Mouse (Mus musculus): Measurements from ENCODE around the gene Mbd3. TPM values are rescaled to one million over a fixed set of nuclear protein-coding genes. Genes with fewer than 3 reads are reported as not detected.
A peak's percentile ranks its signal among the peaks of the same experiment; 100 is the strongest.

Mbd3 gene
- polyA plus RNA-seq, 1 experiment, result 199 TPM

- Histone ChIP-seq H3K27me3 (ENCODE audit: control insufficient read depth, insufficient read depth, low read length) (no peaks in the 10 kb centered on the region), H3K4me1 (ENCODE audit: control insufficient read depth, insufficient read depth, low read length) (no peaks in the 10 kb centered on the region), H3K27ac (ENCODE audit: insufficient read depth, low read length) (no peak overlapping the region), H3K4me3 (replicated peaks; ENCODE audit: insufficient read depth, low read depth, low read length) (no peak overlapping the region)
- DNase-seq, result no peak
- TF ChIP-seq POLR2A (IDR thresholded peaks at IDR 0.05; ENCODE audit: borderline replicate concordance, insufficient read depth, low read length), result no peak
- no peak for TF ChIP-seq CTCF (IDR thresholded peaks at IDR 0.05; ENCODE audit: borderline replicate concordance, insufficient read depth, low read depth, low read length)
Observed at GRCm38 (mm10) chr10:80440031-80440430, 40.7 kb upstream of the Mbd3 start.

DNA sequence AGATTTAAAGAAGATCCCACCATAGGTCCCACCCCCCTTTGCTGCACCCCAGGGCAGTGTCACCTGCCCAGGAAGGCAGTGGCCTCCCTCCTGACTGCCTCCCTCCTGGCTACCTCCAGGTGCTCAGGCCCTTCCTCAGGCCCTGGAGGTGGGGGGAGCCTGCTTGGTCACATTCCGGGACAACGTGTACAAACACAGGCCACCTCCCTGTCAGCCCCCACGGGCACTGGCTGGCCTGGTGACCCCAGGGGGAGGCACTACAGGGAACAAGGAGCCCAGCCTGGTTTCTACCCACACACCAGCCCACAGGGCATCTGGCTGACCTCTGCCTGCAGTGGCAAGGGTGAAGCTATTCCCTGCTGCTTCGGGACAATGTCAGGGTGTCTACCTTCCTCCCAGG, 38.6 kb upstream of the Mbd3 start:
- H3K4me1 ChIP-seq (ENCODE audit: control insufficient read depth, insufficient read depth, low read length), result no peaks in the 10 kb centered on the region
- no peak overlapping the region for H3K27ac ChIP-seq (ENCODE audit: insufficient read depth, low read length)
- no peak for DNase-seq
- TF ChIP-seq POLR2A (IDR thresholded peaks at IDR 0.05; ENCODE audit: borderline replicate concordance, insufficient read depth, low read length) (no peak), CTCF (IDR thresholded peaks at IDR 0.05; ENCODE audit: borderline replicate concordance, insufficient read depth, low read depth, low read length) (no peak)
- 72% methylated on average over 4 of the region's 4 CpGs for WGBS
- no peak overlapping the region for H3K4me3 ChIP-seq (replicated peaks; ENCODE audit: insufficient read depth, low read depth, low read length)
- H3K27me3 ChIP-seq (ENCODE audit: control insufficient read depth, insufficient read depth, low read length), result no peaks in the 10 kb centered on the region

DNA sequence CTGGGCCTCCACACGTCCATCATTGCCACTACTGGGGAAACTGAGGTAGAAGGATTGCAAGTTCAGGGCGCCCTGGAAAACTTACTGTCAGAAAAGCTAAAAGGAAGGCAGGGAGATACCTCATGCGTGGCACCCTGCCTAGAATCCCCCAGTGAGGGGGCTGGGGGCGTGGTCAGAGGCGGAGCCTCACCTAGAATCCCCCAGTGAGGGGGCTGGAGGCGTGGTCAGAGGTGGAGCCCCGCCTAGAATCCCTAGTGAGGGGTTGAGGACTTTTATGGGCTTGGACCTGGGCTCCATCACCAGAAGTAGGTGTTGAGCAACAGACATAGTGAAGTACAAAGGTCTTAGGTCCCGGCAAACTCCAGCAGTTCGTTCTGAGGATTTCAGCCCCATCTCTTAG, 36.9 kb upstream of the Mbd3 start:
- H3K4me1 ChIP-seq (ENCODE audit: control insufficient read depth, insufficient read depth, low read length), result peaks cover 3% of the 10 kb centered on the region; the same call in 1 of the 2 replicates
- no peaks in the 10 kb centered on the region for H3K27me3 ChIP-seq (ENCODE audit: control insufficient read depth, insufficient read depth, low read length)
- WGBS, result 13% methylated on average over 9 of the region's 9 CpGs
- H3K4me3 ChIP-seq (replicated peaks; ENCODE audit: insufficient read depth, low read depth, low read length), result no peak overlapping the region
- no peak overlapping the region for H3K27ac ChIP-seq (ENCODE audit: insufficient read depth, low read length)
- TF ChIP-seq CTCF (IDR thresholded peaks at IDR 0.05; ENCODE audit: borderline replicate concordance, insufficient read depth, low read depth, low read length) (no peak), POLR2A (IDR thresholded peaks at IDR 0.05; ENCODE audit: borderline replicate concordance, insufficient read depth, low read length) (no peak)
- no peak for DNase-seq

DNA sequence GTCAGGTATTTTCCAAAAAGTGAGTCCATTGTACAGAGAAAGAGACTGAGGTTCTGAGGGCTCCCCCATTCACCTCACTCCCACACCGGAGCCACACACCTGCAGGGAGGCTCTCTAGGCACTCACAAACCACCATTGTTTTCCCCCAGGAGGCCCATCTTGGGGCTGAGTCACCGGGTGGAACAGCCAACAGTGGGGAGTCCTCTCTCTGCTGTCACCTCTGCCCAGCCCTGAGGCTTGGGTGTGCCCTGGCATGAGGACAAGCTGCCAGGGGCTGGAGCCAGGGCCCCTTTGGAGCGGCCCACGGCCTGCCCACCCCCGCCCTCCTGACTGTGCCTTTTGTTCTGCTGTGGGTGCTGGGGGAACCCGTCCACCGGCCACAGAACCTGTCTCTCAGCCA, 36.4 kb upstream of the Mbd3 start:
- 22% methylated on average over 7 of the region's 7 CpGs for WGBS
- Histone ChIP-seq H3K4me3 (replicated peaks; ENCODE audit: insufficient read depth, low read depth, low read length) (no peak overlapping the region), H3K27ac (ENCODE audit: insufficient read depth, low read length) (no peak overlapping the region), H3K4me1 (ENCODE audit: control insufficient read depth, insufficient read depth, low read length) (peaks cover 5% of the 10 kb centered on the region), H3K27me3 (ENCODE audit: control insufficient read depth, insufficient read depth, low read length) (no peaks in the 10 kb centered on the region)
- no peak for TF ChIP-seq POLR2A (IDR thresholded peaks at IDR 0.05; ENCODE audit: borderline replicate concordance, insufficient read depth, low read length)
- TF ChIP-seq CTCF (IDR thresholded peaks at IDR 0.05; ENCODE audit: borderline replicate concordance, insufficient read depth, low read depth, low read length), result no peak
- DNase-seq, result no peak

DNA sequence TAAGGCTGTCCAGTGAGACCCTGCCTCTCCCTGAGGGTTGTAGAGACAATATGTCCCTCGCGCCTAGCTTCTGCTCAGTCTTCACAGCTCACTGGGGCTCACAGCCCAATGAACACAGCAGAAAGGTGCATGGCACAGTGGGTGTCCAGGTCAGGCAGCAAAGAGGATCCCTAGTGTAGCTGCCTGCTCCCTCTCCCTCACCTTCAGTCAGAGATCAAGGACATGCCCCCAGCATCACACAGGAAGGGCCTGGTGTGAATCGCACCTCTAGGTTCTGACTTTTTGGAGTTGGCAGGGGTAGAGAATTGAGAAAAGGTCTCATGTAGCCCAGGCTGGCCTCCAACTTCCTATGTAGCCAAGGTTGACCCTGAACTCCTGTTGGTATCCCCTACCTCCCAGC, 35.5 kb upstream of the Mbd3 start:
- TF ChIP-seq POLR2A (IDR thresholded peaks at IDR 0.05; ENCODE audit: borderline replicate concordance, insufficient read depth, low read length), result no peak
- TF ChIP-seq CTCF (IDR thresholded peaks at IDR 0.05; ENCODE audit: borderline replicate concordance, insufficient read depth, low read depth, low read length), result no peak
- H3K4me3 ChIP-seq (replicated peaks; ENCODE audit: insufficient read depth, low read depth, low read length), result no peak overlapping the region
- no peak overlapping the region for H3K27ac ChIP-seq (ENCODE audit: insufficient read depth, low read length)
- peaks cover 5% of the 10 kb centered on the region for H3K4me1 ChIP-seq (ENCODE audit: control insufficient read depth, insufficient read depth, low read length)
- peak in 1 of 2 experiments; percentile 27 for DNase-seq
- WGBS, result 70% methylated on average over 3 of the region's 3 CpGs
- H3K27me3 ChIP-seq (ENCODE audit: control insufficient read depth, insufficient read depth, low read length), result no peaks in the 10 kb centered on the region

GRCm38 (mm10) chr10:80434233-80434592, 34.9 kb upstream of the Mbd3 start:
- H3K27ac ChIP-seq (ENCODE audit: insufficient read depth, low read length), result no peak overlapping the region
- TF ChIP-seq CTCF (IDR thresholded peaks at IDR 0.05; ENCODE audit: borderline replicate concordance, insufficient read depth, low read depth, low read length) (no peak), POLR2A (IDR thresholded peaks at IDR 0.05; ENCODE audit: borderline replicate concordance, insufficient read depth, low read length) (no peak)
- H3K4me1 ChIP-seq (ENCODE audit: control insufficient read depth, insufficient read depth, low read length), result peaks cover 5% of the 10 kb centered on the region
- H3K4me3 ChIP-seq (replicated peaks; ENCODE audit: insufficient read depth, low read depth, low read length), result no peak overlapping the region
- no peaks in the 10 kb centered on the region for H3K27me3 ChIP-seq (ENCODE audit: control insufficient read depth, insufficient read depth, low read length)
- 9% methylated on average over 8 of the region's 8 CpGs for WGBS
- DNase-seq, result no peak

- peak; percentile 95 to 98 for DNase-seq
- Histone ChIP-seq H3K4me3 (replicated peaks; ENCODE audit: insufficient read depth, low read depth, low read length) (peak within 1 kb of the TSS; percentile 62), H3K4me1 (ENCODE audit: control insufficient read depth, insufficient read depth, low read length) (peaks cover 5% of the 10 kb centered on the region), H3K27me3 (ENCODE audit: control insufficient read depth, insufficient read depth, low read length) (no peaks in the 10 kb centered on the region), H3K27ac (ENCODE audit: insufficient read depth, low read length) (peak within 1 kb of the TSS; percentile 83)
- TF ChIP-seq CTCF (IDR thresholded peaks at IDR 0.05; ENCODE audit: borderline replicate concordance, insufficient read depth, low read depth, low read length) (no peak), POLR2A (IDR thresholded peaks at IDR 0.05; ENCODE audit: borderline replicate concordance, insufficient read depth, low read length) (peak; percentile 39; the same call in 1 of the 2 replicates)
- WGBS, result under 1% methylated on average over 60 of the region's 61 CpGs
Observed at GRCm38 (mm10) chr10:80433513-80434232, 34.3 kb upstream of the Mbd3 start, which contains the start of gene Tcf3. Gene Tcf3 (minus strand): TSS chr10:80433647.

DNA sequence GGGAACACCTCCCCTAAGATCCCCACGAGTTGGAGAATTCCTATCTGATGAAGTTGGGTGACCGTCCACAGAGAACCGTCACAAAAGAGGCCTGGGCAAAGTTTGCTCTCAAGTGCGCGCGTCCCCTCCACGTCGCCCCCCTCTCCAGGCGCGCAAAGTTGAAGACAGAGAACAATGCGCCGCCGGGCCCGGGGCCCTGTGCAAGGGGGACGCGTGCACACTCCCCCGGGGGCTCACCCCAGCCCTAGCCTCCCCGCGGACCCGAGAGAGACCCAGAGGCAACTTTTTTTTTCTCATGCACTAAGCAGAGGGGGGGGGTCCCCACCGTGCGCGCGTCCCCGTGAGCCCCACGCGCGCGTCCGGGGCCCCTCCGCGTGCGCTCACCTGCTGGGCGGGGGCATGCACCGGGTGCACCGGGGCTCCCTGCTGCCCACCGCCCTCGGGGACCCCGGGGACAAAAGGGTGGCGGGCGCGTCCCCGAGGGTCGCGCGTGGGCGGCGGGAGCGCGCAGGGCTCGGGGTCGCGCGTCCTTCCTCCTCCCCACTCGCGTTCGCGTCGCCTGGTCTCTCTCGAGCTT, 33.7 kb upstream of the Mbd3 start:
- WGBS, result under 1% methylated on average over 59 of the region's 60 CpGs
- TF ChIP-seq CTCF (IDR thresholded peaks at IDR 0.05; ENCODE audit: borderline replicate concordance, insufficient read depth, low read depth, low read length) (no peak), POLR2A (IDR thresholded peaks at IDR 0.05; ENCODE audit: borderline replicate concordance, insufficient read depth, low read length) (no peak)
- H3K4me1 ChIP-seq (ENCODE audit: control insufficient read depth, insufficient read depth, low read length), result peaks cover 5% of the 10 kb centered on the region
- H3K4me3 ChIP-seq (replicated peaks; ENCODE audit: insufficient read depth, low read depth, low read length), result peak overlapping the region; percentile 62
- H3K27me3 ChIP-seq (ENCODE audit: control insufficient read depth, insufficient read depth, low read length), result no peaks in the 10 kb centered on the region
- peak in 1 of 2 experiments; percentile 52 for DNase-seq
- H3K27ac ChIP-seq (ENCODE audit: insufficient read depth, low read length), result peak overlapping the region; percentile 78
